Mouse (Mus musculus) intestine, postnatal 0 days (tissue): ENCODE data around the gene Ssbp3. TPM values are rescaled to one million over a fixed set of nuclear protein-coding genes. Genes with fewer than 3 reads are reported as not detected.

Experiments used
- ATAC-seq: fragments of 200-750 bp; cut with Nextera tagmentation; 2 replicates; pipeline ENCODE4 v1.8.0; 2017; ENCODE audit warnings: mild to moderate bottlenecking, moderate TSS enrichment, moderate library complexity
- H3K27ac ChIP-seq: fragments of 300-500 bp; sonication (generic); 2 replicates; pipeline ENCODE4 v1.5.1; 2014; ENCODE audit warnings: mild to moderate bottlenecking, low read depth, low read length, moderate library complexity
- H3K27me3 ChIP-seq: fragments of 300-500 bp; sonication (generic); replicated peaks from 2 replicates; pipeline ENCODE4 v1.6.1; 2014; ENCODE audit warnings: low read length, mixed read lengths; ENCODE audit not compliant: control insufficient read depth, insufficient read depth
- H3K36me3 ChIP-seq: fragments of 300-500 bp; sonication (generic); 2 replicates; pipeline ENCODE4 v1.6.1; 2014; ENCODE audit warnings: mild to moderate bottlenecking, moderate library complexity; ENCODE audit not compliant: control insufficient read depth, insufficient read depth
- H3K4me1 ChIP-seq: fragments of 300-500 bp; sonication (generic); replicated peaks from 2 replicates; pipeline ENCODE4 v1.6.1; 2014; ENCODE audit warnings: antibody characterized with exemption, low read length, mixed read lengths; ENCODE audit not compliant: control insufficient read depth, insufficient read depth
- H3K4me2 ChIP-seq: fragments of 300-500 bp; sonication (generic); replicated peaks from 2 replicates; pipeline ENCODE4 v1.6.1; 2014; ENCODE audit warnings: low read depth, mild to moderate bottlenecking, moderate library complexity
- H3K4me3 ChIP-seq: fragments of 300-500 bp; sonication (generic); 2 replicates; pipeline ENCODE4 v1.5.1; 2014; ENCODE audit warnings: low read depth, low read length
- H3K9ac ChIP-seq: fragments of 300-500 bp; sonication (generic); 2 replicates; pipeline ENCODE4 v1.6.1; 2014; ENCODE audit warnings: mild to moderate bottlenecking, low read depth, low read length
- H3K9me3 ChIP-seq: fragments of 300-500 bp; sonication (generic); 2 replicates; pipeline ENCODE4 v1.6.1; 2016; ENCODE audit warnings: mixed run types; ENCODE audit not compliant: control insufficient read depth
- CTCF ChIP-seq: sonication (generic); IDR thresholded peaks from 2 replicates; pipeline ENCODE4 v1.5.1; 2016; ENCODE audit warnings: low read depth, mild to moderate bottlenecking, control low read depth, antibody characterized with exemption, moderate library complexity
- WGBS: fragments of 180-500 bp; shearing (Covaris S2); extraction: QIAGEN DNeasy Blood & Tissue Kit; methylation state at CpG from one replicate; pipeline ENCODE4 v1.1.7; 2014; 5-methylcytosine and 5-hydroxymethylcytosine counted together
- polyA plus RNA-seq: library from polyadenylated mRNA; unstranded; fragments of >200 nt; fragmentation: Nextera tagmentation; extraction: Ambion mirVana; gene quantifications from 2 replicates; pipeline ENCODE4 v1.2.1, GENCODE M21; 2015

Gene Ssbp3
- polyA plus RNA-seq, 1 experiment from 2014 or later = 45.2 TPM

GRCm38 (mm10) chr4:106939919-106940227 is 29.4 kb downstream of the Ssbp3 start:
- H3K4me2 ChIP-seq = no peak overlapping the region
- 56% methylated on average over 4 of the region's 4 CpGs for WGBS
- no peak overlapping the region for H3K4me3 ChIP-seq
- H3K27me3 ChIP-seq = no peaks in the 10 kb centered on the region
- H3K4me1 ChIP-seq = 0 out of 2 replicates have a peak, but pooled peaks cover 4% of the 10 kb centered on the region
- H3K9me3 ChIP-seq = no peaks in the 10 kb centered on the region
- no peak overlapping the region for H3K9ac ChIP-seq
- no peak for ATAC-seq
- no peak overlapping the region for H3K27ac ChIP-seq
- peaks cover 6% of the 10 kb centered on the region; the same call in 1 of the 2 replicates for H3K36me3 ChIP-seq
- no peak for TF ChIP-seq CTCF

GRCm38 (mm10) chr4:106940945-106941344 is 30.4 kb downstream of the Ssbp3 start:
- H3K4me2 ChIP-seq = no peak overlapping the region
- no peaks in the 10 kb centered on the region for H3K9me3 ChIP-seq
- 72% methylated on average over 6 of the region's 6 CpGs for WGBS
- H3K27ac ChIP-seq = no peak overlapping the region
- no peak overlapping the region for H3K9ac ChIP-seq
- ATAC-seq = no peak
- no peaks in the 10 kb centered on the region for H3K27me3 ChIP-seq
- no peak overlapping the region for H3K4me3 ChIP-seq
- no peak for TF ChIP-seq CTCF
- no peaks in the 10 kb centered on the region; the same call in 1 of the 2 replicates for H3K36me3 ChIP-seq
- 0 out of 2 replicates have a peak, but pooled peaks cover 4% of the 10 kb centered on the region for H3K4me1 ChIP-seq

- Histone ChIP-seq H3K27ac (no peak overlapping the region), H3K4me1 (0 out of 2 replicates have a peak, but pooled peaks cover 4% of the 10 kb centered on the region), H3K4me3 (no peak overlapping the region), H3K27me3 (no peaks in the 10 kb centered on the region), H3K9ac (no peak overlapping the region), H3K4me2 (no peak overlapping the region), H3K36me3 (no peaks in the 10 kb centered on the region; the same call in 1 of the 2 replicates), H3K9me3 (no peaks in the 10 kb centered on the region)
- no peak for TF ChIP-seq CTCF
- no peak for ATAC-seq
Observed at GRCm38 (mm10) chr4:106941475-106941874, 31.0 kb downstream of the Ssbp3 start.

- WGBS = 71% methylated on average over 4 of the region's 4 CpGs
- Histone ChIP-seq H3K9me3 (no peaks in the 10 kb centered on the region), H3K4me1 (0 out of 2 replicates have a peak, but pooled peaks cover 4% of the 10 kb centered on the region), H3K4me3 (no peak overlapping the region), H3K9ac (no peak overlapping the region), H3K27ac (no peak overlapping the region), H3K36me3 (no peaks in the 10 kb centered on the region), H3K27me3 (no peaks in the 10 kb centered on the region), H3K4me2 (no peak overlapping the region)
- no peak for TF ChIP-seq CTCF
- ATAC-seq = no peak
Observed at GRCm38 (mm10) chr4:106942491-106942890, 32.0 kb downstream of the Ssbp3 start.

- no peak for ATAC-seq
- H3K9me3 ChIP-seq = no peaks in the 10 kb centered on the region
- no peak overlapping the region for H3K27ac ChIP-seq
- H3K36me3 ChIP-seq = no peaks in the 10 kb centered on the region
- H3K4me2 ChIP-seq = no peak overlapping the region
- 87% methylated on average over 2 of the region's 2 CpGs for WGBS
- no peak overlapping the region for H3K4me3 ChIP-seq
- H3K9ac ChIP-seq = no peak overlapping the region
- no peaks in the 10 kb centered on the region for H3K27me3 ChIP-seq
- no peak for TF ChIP-seq CTCF
- 0 out of 2 replicates have a peak, but pooled peaks cover 9% of the 10 kb centered on the region for H3K4me1 ChIP-seq
Observed at GRCm38 (mm10) chr4:106943627-106944026, 33.1 kb downstream of the Ssbp3 start.

GRCm38 (mm10) chr4:106944898-106945297 is 34.4 kb downstream of the Ssbp3 start:
- H3K4me3 ChIP-seq = no peak overlapping the region
- no peak overlapping the region for H3K9ac ChIP-seq
- 0 out of 2 replicates have a peak, but pooled peaks cover 14% of the 10 kb centered on the region for H3K4me1 ChIP-seq
- no peak overlapping the region for H3K27ac ChIP-seq
- 47% methylated on average over 3 of the region's 3 CpGs for WGBS
- no peak overlapping the region for H3K4me2 ChIP-seq
- no peaks in the 10 kb centered on the region for H3K9me3 ChIP-seq
- TF ChIP-seq CTCF = no peak
- no peaks in the 10 kb centered on the region for H3K27me3 ChIP-seq
- H3K36me3 ChIP-seq = no peaks in the 10 kb centered on the region
- ATAC-seq = no peak

- no peak for ATAC-seq
- Histone ChIP-seq H3K27me3 (no peaks in the 10 kb centered on the region), H3K9me3 (no peaks in the 10 kb centered on the region), H3K4me2 (no peak overlapping the region), H3K36me3 (no peaks in the 10 kb centered on the region; the same call in 1 of the 2 replicates), H3K27ac (no peak overlapping the region), H3K9ac (no peak overlapping the region), H3K4me1 (0 out of 2 replicates have a peak, but pooled peaks cover 10% of the 10 kb centered on the region), H3K4me3 (no peak overlapping the region)
- TF ChIP-seq CTCF = no peak
- 39% methylated on average over 3 of the region's 3 CpGs for WGBS
Observed at GRCm38 (mm10) chr4:106947741-106948140, 37.2 kb downstream of the Ssbp3 start.
